ENCODE assay signal across 9 mouse cellular contexts in genomic region chr14:19750411-19751024, GRCm38 (mm10). TPM values are rescaled to one million over a fixed set of nuclear protein-coding genes. Genes with fewer than 3 reads are reported as not detected.
DNase-seq lines count a peak whose midpoint lies in the region; ATAC-seq and TF ChIP-seq lines count a peak whose summit lies in the region.
"Had no signal": no experiment of that assay in that cellular context is flagged by ENCODE, and none has a peak within 500 bp of the region (broad histone marks: within the 10 kb centered on the region; RNA-seq: fewer than 3 reads in every experiment).

No protein-coding gene starts in this region.

- peak overlapping the region; percentile 95 for H3K4me2 ChIP-seq in intestine, embryonic 15.5 days (replicated peaks)
- peak overlapping the region; percentile 93 for H3K4me2 ChIP-seq in midbrain, embryonic 11.5 days

- WGBS in thymus, adult 2 months: 30% methylated on average over 26 of the region's 26 CpGs
- 3% methylated on average over 26 of the region's 26 CpGs for WGBS in intestine, embryonic 15.5 days
- under 1% methylated on average over 26 of the region's 26 CpGs for WGBS in midbrain, embryonic 11.5 days

- H3K27ac ChIP-seq in thymus, adult 2 months (ENCODE audit: control insufficient read depth, insufficient read depth, low read length): no peak overlapping the region
- peak overlapping the region; percentile 77 for H3K27ac ChIP-seq in intestine, embryonic 15.5 days
- no peak overlapping the region for H3K27ac ChIP-seq in midbrain, embryonic 11.5 days (ENCODE audit: low read depth, low read length)

- H3K4me3 ChIP-seq in thymus, adult 2 months (ENCODE audit: control insufficient read depth, insufficient read depth, low read length): peak overlapping the region; percentile 31
- peak overlapping the region; percentile 53 for H3K4me3 ChIP-seq in intestine, embryonic 15.5 days (replicated peaks)
- H3K4me3 ChIP-seq in midbrain, embryonic 11.5 days (ENCODE audit: low read depth, low read length): peak overlapping the region; percentile 47

- peaks cover 11% of the 10 kb centered on the region; the same call in 1 of the 2 replicates for H3K27me3 ChIP-seq in thymus, adult 2 months (ENCODE audit: control insufficient read depth, insufficient read depth, low read length)
- H3K27me3 ChIP-seq in intestine, embryonic 15.5 days (replicated peaks): 0 out of 2 replicates have a peak, but pooled peaks cover 4% of the 10 kb centered on the region
- H3K27me3 ChIP-seq in midbrain, embryonic 11.5 days (ENCODE audit: control insufficient read depth, insufficient read depth, low read length): peaks cover 15% of the 10 kb centered on the region

- peak overlapping the region; percentile 60 for H3K9ac ChIP-seq in intestine, embryonic 15.5 days
- H3K9ac ChIP-seq in midbrain, embryonic 11.5 days (ENCODE audit: low read length): peak overlapping the region; percentile 21

- TF ChIP-seq CTCF in thymus, adult 2 months (IDR thresholded peaks at IDR 0.05; ENCODE audit: borderline replicate concordance, control insufficient read depth, extremely low read depth, insufficient read depth, low read length, poor library complexity): no peak

- H3K36me3 ChIP-seq in thymus, adult 2 months (ENCODE audit: control insufficient read depth, insufficient read depth, low read length): no peaks in the 10 kb centered on the region
- H3K36me3 ChIP-seq in intestine, embryonic 15.5 days: peaks cover 4% of the 10 kb centered on the region; the same call in 1 of the 2 replicates
- H3K36me3 ChIP-seq in midbrain, embryonic 11.5 days (ENCODE audit: control insufficient read depth, insufficient read depth, low read length): no peaks in the 10 kb centered on the region

- H3K9me3 ChIP-seq in intestine, embryonic 15.5 days: no peaks in the 10 kb centered on the region
- no peaks in the 10 kb centered on the region for H3K9me3 ChIP-seq in midbrain, embryonic 11.5 days (ENCODE audit: control insufficient read depth, low read length)

- no peak for DNase-seq in thymus, adult 2 months
- DNase-seq in thymus, postnatal 36 days: no peak
- DNase-seq in gastrocnemius, adult 18-20 months (ENCODE audit: low spot score): peak; percentile 36
- DNase-seq in midbrain, embryonic 11.5 days (ENCODE audit: low spot score, missing footprints): peak; percentile 93
- no peak for DNase-seq in ovary, adult 18-20 months (ENCODE audit: low spot score)
- no peak for DNase-seq in retina, postnatal 1 day
- no peak for DNase-seq in thymus, postnatal 0 days (ENCODE audit: low spot score)

- ATAC-seq in intestine, embryonic 15.5 days: peak; percentile 74
- peak; percentile 6 for ATAC-seq in midbrain, embryonic 11.5 days (ENCODE audit: low FRiP score)

- no peak for TF ChIP-seq POLR2A in thymus, adult 2 months (IDR thresholded peaks at IDR 0.05; ENCODE audit: control insufficient read depth, extremely low read depth, insufficient read depth, low read length, poor library complexity)

- peaks cover 5% of the 10 kb centered on the region for H3K4me1 ChIP-seq in thymus, adult 2 months (replicated peaks; ENCODE audit: control insufficient read depth, insufficient read depth, low read length)
- peaks cover 15% of the 10 kb centered on the region for H3K4me1 ChIP-seq in intestine, embryonic 15.5 days (replicated peaks)
- H3K4me1 ChIP-seq in midbrain, embryonic 11.5 days (ENCODE audit: control insufficient read depth, insufficient read depth, low read length): peaks cover 20% of the 10 kb centered on the region

RNA-seq across cellular contexts. Expression of gene Nid2, which starts 0.5 kb away (rescaled TPM):
- 4.2 and 4.7 TPM in 2 replicates for polyA plus RNA-seq in thymus, adult 2 months (2012; rRNA removed)
- 1 to 10 TPM; 5.5 to 7.1 TPM for total RNA-seq in gastrocnemius, adult 18-20 months (2021)
- 68.9 and 76.8 TPM in 2 replicates for polyA plus RNA-seq in intestine, embryonic 15.5 days (2015; fragmentation: Nextera tagmentation; extraction: Ambion mirVana)
- polyA plus RNA-seq in midbrain, embryonic 11.5 days (2014; fragmentation: Nextera tagmentation; extraction: Ambion mirVana): 30.0 and 32.2 TPM in 2 replicates
- polyA plus RNA-seq in thymus, postnatal 0 days (2015; fragmentation: Nextera tagmentation; extraction: Ambion mirVana): 8.4 and 10.6 TPM in 2 replicates
- total RNA-seq: neutrophil, adult 5-6 weeks had no signal

Comparison
In these comparisons a context has a peak if more than half of its experiments do, and no peak if none do; other contexts are left out.
1. DNase-seq: peak in gastrocnemius, adult 18-20 months (single experiment) and midbrain, embryonic 11.5 days (single experiment); none in thymus, adult 2 months (single experiment), thymus, postnatal 36 days (0 of 2), ovary, adult 18-20 months (single experiment), retina, postnatal 1 day (single experiment) and thymus, postnatal 0 days (single experiment).
2. Peak in every context shown above with its lines, with median percentiles within 50 percentile points of each other: H3K4me3 ChIP-seq.